Mouse (Mus musculus): Measurements from ENCODE around the gene Palm2.

- TF ChIP-seq POLR2A (IDR thresholded peaks at IDR 0.05; ENCODE audit: borderline replicate concordance, extremely low read depth, insufficient read depth, insufficient read length, poor library complexity, severe bottlenecking) = no peak
- TF ChIP-seq CTCF (IDR thresholded peaks at IDR 0.05; ENCODE audit: borderline replicate concordance, extremely low read depth, insufficient read depth, insufficient read length) = no peak
Measured at GRCm38 (mm10) chr4:57633052-57633451, 199.0 kb downstream of the Palm2 start.

Measured in brain, embryonic 14.5 days (tissue).